Mouse (Mus musculus): ENCODE measurements around the gene Gprin1. TPM values are rescaled to one million over a fixed set of nuclear protein-coding genes. Genes with fewer than 3 reads are reported as not detected.
"Not testable (repeated sequence)": the region's sequence is repeated elsewhere in the genome, so short reads cannot be mapped to it uniquely, and the experiment has no call there.

The Gprin1 gene
- polyA plus RNA-seq (2017; shearing (Covaris generic)), result not detected

DNA sequence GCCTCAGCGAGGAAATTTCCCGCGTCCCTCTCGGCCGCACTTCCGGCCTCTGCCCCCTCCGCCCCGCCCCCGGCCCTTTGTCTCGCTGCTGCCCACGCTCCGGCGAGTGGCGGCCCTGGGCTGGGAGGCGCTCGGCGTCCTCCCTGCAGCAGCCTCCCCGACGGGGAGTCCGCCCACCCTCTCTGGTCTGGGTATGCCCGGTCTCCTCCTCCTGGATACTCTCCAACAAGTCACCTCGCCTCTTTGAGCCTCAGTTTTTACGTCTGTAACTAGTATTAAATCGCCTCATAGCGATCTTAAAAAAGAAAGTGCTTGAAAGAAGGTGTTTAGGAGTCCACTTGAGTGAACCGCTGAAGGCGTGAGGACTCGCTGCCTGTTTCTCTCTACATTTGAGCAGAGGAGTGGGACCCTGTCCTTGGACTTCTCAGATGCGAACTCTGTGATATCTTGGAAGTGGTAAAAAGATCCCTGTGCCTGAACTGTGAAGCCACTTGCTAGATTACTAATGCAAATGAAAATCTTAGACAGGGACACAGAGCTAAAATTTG lies at the start of gene Gprin1:
TSS of gene Gprin1 (minus strand) at position 11 of the 548 bp plus-strand sequence.
- ATAC-seq, result no peak

DNA sequence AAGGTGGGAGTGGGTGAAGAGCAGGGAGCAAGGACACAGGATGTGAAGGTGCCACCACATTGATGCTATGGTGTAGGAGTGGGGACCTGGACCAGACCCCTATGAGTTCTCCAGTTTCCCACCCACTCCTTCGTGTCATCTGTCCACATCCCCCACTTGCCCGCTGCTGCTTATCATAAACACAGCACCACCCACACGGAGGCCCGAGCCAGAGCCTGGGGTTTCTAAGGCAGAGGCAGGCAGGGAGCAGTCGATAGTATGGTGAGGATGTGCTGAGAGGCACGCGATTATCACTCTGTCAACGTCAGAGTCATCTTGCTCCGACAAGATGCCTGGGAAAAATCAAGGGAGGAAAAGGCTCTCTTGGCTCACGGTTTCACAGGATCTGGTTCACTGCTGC lies 49.1 kb upstream of the Gprin1 start:
- no peak for ATAC-seq

DNA sequence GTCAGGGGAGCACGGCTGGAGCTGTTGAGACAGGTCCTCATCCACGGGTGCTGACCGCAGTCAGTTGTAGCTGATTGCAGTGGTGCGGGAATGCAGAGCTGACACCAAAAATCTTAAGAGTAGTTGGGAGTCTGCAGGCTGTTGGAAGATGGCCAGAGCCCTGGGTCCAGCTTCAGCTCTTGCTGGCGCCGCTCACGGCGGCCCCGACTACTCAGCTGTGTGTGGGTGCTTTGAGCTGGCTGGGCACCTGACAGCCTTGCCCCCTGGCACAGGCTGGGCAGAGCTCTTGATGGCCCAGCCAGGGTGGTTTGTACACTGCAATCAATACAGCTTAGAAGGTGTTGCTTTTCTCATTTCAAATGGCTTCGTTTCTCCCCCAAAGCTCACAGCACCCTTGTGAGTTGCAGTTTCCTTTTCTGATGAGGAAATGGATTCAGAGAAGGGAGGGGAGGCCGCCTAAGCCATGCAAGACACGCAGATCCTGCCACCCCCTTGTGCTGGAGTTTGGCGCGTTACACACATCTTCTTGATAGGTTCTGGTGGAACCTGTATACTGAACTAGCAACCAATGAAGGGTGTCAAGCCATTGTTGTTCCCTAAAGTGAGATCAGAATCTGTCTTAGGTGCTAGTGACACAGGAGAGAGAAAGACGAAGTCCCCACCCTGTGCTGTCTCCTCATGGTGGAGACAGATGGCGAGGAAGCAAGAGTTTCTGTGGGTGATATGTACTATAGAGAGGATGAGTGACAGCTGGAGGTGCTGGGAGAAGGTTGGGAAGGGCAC lies 48.4 kb upstream of the Gprin1 start:
- ATAC-seq, result no peak

DNA sequence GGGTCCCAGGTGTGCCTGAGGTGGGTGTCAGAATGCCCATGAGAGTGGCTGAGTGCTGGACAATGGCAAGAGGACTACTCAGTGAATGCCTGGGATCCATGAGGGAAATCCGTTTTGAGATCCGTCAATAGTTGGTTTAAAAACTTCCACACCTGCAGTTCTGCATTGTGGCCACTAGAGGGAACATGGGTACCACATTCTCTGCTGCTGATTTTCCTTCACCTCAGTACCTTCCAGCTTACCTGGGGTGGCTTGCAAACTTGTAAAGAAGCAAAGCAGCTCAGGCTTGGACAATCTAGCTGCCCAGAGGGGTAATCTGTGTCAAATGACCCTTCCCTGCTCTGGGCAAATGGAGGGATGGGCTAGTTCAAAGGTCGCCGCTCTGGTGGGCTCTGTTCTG lies 47.7 kb upstream of the Gprin1 start:
- peak; percentile 37 for ATAC-seq

DNA sequence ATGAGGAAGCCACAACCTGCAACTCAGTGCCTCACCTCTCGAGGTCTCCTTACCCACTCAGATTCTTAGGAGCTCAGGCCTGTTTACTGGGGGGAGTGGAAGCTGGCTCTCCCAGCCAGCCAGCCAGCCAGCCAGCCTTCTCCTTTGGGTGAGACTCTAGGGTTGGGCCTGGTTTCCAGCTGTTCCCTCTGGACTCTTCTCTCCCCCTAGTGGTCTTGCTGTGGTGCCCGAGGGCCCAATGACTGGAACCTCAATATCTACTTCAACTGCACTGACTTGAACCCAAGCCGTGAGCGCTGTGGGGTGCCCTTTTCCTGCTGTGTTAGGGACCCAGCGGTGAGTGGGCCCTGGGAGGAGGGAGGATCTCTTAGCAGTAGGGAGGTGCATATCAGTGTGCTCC lies 45.2 kb upstream of the Gprin1 start:
- ATAC-seq, result no peak

DNA sequence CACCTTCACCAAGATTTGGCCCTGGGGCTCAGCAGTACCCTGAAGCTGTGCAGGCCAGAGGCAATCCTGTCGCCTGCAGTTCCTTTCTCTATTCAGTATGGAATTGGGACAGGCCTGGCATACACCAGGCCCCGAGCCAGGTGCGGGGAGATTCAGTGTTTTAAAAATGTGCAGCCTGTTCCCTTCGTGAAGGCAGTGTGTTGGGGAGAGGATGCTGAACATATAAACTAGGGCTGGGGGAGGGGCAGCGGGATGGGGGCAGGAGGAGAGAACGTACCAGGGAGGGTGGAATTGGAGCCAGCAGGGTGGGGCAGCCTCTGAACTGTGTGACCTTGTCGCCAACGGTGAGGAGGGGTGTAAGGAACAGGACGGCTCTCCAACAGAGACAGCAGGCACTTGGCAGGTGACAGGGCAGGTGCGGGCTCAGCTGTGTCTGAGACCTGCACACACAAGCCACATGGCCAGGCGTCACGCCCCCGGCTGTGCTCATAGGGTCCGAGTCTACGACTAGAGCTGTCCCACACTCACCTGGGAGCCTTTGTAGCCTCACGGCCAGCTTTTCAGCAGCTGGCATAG lies 44.4 kb upstream of the Gprin1 start:
- no peak for ATAC-seq

DNA sequence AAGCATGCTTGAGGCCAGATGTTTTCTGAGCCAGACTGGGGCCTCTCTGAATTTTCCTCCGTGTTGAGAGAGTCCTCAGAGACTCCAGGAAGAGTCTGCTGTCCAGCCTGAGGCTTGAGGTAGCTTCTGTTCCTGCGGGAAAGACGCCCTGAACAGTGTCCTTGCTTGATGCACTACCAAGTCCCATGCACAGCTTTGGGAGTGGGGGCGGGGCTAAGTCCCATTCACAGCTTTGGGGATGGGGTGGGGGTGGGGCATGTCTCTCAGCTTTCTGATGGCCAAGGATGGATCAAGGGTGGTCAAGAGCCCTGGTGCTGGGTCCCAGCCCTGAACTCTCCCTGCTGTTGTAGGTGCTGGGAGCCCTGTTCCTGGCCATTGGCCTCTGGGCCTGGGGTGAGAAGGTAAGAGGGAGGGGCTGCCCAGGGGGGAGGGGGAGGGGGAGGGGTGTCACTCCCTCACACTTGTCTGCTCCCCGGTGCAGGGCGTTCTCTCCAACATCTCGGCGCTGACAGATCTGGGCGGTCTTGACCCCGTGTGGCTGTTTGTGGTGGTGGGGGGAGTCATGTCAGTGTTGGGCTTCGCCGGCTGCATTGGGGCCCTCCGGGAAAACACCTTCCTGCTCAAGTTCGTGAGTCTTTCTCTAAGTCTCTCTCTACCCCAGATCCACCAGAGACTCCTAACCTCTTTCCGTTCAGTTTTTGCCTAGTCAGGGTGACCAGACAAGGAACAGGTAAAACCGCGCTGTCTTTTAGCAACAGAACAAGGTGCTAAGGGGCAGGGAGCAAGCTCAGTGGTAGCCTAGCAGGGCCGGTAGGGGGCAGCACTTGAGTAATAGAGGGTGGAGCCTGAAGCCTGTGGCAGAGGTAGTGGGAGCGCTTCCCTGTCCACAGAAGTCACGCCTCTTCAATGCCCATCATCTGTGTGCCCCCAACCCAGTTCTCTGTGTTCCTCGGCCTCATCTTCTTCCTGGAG lies 42.9 kb upstream of the Gprin1 start:
- ATAC-seq, result no peak

DNA sequence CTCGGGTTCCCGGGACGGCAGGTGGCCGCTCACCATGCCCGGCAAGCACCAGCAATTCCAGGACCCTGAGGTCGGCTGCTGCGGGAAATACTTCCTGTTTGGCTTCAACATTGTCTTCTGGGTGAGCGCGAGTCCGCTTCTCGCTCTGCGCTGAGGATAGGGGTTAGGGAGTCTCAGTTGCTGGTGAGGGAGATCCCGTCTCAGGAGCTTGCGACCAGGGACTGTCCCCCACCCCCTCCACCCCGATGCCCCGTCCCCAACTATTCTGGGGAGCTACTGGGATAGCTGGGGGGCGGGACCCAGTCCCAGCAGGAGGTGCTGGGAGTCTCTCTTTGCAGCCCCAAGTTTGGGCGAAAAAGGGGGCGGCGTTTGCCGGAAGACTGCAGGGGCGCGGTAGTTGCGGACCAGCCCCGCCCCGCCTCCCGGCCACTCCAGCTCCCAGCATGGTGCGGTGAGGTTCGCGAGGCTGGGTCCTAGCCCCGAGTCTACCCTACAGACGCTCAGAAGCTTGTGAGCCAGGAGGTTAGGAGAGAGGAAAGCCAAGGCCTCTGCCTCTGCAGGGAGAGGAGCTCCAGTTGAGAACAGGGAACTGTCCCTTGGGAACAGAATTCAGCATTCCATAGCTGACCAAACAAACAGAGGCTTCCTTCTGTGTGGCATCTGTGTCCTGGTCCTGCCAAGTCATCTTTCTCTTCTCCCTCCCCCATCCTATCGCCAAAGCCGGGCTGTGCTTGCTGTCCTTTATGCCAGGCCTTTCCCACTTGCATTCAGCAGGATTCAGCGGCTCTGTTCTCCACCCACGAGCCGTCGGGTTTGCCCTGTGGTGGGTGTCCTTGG lies 40.1 kb upstream of the Gprin1 start:
- ATAC-seq, result peak; percentile 12

DNA sequence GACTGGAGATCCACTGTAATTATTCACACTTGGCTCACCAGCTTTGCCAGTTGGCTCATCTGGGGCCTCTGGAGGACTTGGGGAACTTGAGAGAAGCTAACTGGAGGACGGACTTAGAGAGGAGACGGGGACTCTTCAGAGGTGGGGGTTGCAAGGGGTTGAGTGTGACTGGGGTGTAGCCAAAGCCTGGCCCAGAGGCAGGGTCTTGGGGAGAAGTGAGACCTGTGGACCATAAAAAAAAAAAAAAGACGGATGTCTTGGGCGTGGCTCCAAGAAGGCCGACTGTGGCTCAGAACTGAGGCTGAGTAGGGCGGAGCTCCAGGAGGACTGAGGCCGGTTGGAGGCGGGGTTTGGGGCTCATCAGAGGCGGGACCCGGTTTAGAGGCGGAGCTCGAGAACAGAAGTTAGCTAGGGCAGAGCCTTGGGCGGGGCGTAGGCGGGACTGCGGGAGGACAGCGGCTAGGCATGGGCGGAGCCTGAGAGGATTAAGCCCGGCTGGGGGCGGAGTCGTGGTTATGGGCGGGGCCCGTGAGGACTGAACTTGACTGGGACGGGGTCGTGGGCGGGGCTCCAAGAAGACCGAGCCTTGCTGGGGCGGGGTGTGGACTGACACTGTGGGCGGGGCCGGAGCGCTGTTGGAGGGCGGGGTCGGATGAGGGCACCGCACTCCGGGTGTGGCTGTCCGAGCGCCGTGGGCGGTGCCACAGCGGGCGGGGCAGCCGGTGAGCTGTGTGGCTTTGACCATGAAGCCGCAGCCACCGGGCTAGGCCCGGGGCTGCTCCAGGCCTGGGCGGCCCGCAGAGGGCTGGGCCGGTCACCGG lies 39.3 kb upstream of the Gprin1 start, which contains the start of gene Tspan17:
TSS of gene Tspan17 (plus strand) at position 638 of the 821 bp plus-strand sequence.
- peak; percentile 90 for ATAC-seq

DNA sequence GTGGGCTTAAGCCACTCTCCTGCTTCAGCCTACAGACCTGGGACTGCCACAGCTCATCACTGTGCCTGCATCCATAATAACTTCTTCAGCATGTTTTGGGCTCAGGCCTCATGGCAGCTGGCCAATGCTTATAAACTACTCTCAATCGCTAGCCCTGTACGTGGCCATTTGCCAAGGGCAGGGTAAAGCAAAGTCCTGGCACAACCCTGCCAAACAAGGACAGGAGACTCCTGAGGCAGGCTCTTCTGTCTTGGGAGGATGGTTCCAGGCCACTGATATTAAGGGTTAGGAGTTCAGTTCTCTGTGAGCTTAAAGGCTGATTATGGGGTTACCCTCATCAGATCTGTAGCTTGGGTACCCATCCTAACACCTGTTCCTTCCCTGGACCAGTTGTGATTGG lies 37.9 kb upstream of the Gprin1 start:
- not testable (repeated sequence) for ATAC-seq

DNA sequence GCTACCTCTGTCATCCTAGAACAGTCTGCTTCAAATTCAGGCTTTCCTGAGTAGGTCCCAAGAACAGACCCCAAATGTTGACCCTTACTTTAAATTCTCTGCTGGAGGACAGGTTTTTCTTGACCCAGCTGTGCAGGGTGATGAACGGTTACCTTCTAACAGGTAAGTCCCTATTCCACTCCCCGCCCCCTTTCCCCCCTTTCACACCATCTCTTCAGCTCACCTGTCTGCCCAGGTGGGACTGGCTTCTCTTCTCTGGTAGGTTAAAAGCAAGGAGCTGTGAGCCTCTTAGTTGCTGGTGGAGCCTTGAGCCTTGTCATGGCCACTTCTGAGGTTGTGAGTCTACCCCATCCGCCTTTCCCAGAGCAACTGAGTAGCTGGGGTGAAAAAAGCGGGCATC lies 34.0 kb upstream of the Gprin1 start, which contains the start of gene Eif4e1b:
TSS of gene Eif4e1b (plus strand) at position 301 of the 400 bp plus-strand sequence.
- ATAC-seq, result no peak

DNA sequence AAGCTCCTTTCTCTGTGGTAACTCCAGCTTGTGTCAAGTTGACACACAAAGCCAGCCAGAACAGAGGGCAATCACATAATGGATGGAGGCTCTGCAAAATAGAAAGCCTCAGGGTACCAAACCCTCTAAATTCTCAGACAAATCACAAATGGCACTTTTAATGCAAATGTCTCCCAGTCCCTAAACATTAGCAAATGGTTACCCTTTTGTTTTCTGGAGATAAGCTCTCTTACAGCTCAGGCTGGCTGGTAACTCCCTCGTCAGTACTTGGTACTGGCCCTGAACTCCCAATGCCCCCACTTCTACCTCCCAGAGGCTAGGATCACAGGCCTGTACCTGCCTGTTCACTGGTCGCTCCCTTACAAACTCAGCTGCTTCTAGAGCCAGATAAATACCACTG lies 33.6 kb upstream of the Gprin1 start:
- no peak for ATAC-seq

DNA sequence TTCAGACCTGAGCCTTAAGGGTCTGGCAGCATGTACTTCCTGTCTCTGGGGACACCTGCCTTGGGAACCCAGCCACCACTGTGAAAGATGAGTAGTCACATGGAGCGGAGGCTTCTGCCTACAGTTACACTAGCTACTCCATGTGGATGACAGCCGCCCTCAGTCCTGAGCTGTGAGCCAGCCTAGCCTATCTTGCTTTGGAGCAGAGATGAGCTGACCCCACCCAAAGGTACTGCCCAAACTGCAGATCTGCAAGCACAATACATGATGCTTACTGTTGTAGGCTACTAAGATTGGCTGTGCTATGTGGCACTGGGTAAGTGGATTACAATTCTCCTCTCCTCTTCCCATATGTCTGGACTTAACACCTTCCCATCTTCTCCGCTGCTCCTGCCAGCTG lies 31.4 kb upstream of the Gprin1 start:
- ATAC-seq, result no peak

DNA sequence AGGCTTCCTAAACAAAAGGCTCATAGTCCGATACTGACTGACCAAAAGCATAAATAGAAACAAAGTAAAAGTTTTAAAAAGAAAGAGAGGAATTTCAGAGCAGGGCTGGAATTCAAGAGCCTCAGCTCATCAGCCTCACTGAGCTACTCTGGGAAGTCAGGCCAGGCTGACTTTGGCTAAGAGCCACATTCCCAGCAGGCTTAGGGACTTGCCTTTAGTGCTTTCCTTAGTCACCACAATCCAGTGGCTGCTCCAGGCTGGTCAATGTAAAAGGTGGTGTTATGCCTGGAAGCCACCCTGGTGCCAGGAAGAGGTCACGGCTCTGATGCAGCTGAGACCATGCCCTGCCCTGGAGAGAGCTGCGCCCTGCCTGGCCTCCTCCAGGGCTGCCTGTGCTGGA lies 30.9 kb upstream of the Gprin1 start:
- no peak for ATAC-seq

DNA sequence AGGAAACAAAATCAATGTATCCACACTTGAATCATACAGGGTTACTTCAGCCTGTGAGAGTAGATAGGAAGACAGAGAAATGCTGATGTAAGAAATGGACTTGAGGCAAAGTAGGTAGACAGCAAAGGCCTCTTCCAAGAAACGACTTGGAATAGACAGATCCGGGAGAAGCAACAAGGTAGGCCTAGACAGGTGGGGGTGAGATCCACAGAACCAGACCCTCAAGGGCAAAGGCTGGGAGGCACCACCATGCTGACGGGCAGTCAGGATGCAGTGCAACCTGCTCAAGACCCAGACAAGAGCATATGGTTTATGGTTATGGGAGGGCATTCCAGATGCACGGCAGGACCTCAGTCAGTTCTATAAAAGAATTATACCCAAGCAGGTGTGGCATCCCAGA lies 17.3 kb upstream of the Gprin1 start:
- ATAC-seq, result no peak

DNA sequence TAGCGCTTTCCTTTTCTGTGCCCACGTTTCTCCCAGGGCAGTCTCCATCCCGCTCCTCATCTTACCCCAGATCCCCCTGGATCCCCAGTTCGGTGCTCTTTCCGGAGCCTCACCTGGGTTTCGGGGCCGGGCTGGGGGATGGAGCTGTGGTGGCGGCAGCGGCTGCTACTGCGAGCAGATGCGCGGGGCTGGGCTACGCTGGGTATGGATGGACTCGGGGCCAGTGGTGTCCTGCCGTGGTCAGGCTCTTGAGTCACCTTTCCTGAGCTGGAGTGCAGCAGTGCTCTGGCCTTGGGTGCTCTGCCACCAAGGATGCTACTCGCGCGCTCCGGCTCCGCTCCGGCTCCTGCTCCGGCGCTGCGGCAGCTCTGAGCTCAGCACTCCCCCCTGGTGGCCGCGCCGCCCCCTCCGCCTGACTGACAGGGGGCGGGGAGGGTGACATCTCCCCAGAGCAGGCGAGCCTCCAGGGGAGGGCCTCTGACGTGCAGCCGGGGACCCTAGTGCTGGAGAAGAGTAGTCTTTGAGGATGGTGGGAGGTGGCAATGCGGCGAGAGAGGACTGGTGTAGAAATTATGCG lies 16.6 kb upstream of the Gprin1 start, which contains the start of gene Sncb:
TSS of gene Sncb (minus strand) at position 404 of the 577 bp plus-strand sequence.
- peak; percentile 74 for ATAC-seq

DNA sequence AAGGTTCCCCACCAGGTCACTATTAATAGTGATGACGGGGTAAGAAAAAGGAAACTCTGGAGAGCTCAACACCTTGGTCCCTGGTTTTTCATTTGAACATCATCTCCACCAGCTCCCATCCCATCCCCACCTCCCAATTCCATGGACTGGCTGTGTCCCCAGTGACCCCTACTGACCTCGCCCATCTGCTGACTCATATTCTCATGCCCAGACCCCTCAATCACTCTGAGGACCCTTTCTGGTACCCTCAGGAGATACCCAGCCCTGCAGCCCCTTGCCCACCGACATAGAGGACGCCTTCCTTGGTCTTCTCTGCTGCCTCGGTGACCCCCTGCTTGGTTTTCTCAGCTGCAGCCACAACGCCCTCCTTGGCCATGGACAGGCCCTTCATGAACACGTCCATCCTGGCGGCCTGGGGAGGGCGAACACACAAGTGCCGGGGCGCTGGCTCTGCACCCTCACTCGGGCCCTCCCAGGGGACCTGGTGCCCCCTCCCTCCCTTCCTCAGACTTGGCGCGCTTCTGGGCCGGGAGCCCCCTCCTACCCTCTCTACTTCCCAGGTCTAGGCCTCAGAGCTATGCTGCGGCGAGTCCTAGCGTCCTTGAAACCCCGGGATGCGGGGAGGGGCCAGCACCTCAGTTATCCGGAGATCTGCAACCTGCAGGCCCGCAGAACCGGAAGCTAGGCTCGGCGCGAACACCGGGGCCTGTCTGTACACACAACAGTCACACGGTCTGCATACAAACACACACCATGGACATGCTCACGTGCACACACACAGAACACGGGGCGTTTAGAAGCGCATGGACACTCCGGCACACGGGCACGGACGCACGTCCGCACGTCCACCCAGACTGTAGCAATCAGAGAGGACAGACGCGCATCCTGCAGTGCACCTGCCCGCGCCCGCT lies 15.9 kb upstream of the Gprin1 start:
- ATAC-seq, result no peak

DNA sequence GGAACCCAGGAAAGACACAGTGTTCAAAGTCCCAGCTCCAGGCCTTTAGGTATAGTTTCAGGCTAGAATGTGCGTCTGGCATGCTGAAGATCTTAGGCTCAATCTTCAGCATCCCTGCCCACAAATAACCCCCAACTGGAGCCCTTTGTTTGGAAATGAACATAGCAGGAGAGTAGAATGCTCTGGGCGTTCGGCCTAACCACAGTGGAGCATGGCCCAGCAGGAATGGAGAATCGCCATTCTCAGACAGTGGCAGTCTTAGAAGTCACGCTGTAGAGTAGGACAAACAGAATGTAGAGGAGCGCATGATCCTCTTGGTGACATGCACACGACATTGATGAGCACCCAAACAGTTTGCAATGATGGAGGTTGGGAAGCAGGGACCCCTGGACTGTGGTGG lies 11.2 kb upstream of the Gprin1 start:
- ATAC-seq, result no peak

DNA sequence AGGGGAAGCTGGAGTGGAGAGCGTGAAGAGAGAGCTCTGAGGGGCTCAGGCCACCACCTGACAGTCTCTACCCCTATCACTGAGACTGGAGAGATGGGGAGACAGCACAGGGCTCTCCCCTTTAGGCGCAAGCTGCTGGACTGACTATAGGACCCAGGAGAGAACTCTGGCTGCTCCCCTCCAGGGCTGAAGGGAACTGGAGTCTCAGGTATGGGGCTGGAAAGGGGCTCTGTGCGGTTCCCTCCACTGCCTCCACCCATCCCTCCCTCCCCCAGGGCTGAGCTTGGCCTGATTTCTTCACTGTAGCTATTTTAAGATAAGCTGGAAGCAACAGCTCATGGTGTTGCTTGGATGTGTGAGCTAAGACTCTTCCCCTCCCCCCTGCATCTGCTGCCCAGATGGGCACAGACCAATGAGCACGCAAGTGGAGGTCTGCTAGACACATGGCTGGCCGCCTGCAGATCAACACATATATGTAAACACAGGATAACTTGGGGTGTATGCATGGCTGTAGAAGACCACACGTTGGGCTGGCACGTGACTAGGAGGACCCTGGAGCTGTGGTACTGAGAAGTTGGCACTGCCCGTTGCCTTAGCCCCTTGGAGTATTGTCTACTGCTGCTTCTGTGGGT lies 10.6 kb upstream of the Gprin1 start:
- ATAC-seq, result no peak

All from CD4-positive, CD25-positive, alpha-beta regulatory T cell, adult 4 months (primary cell).